Mouse (Mus musculus): Measurements from ENCODE around the gene Dab1. TPM values are rescaled to one million over a fixed set of nuclear protein-coding genes. Genes with fewer than 3 reads are reported as not detected.

Gene Dab1
- polyA plus RNA-seq, 1 experiment from 2014 or later, result 36.4 TPM

- Histone ChIP-seq H3K9ac (ENCODE audit: low read length) (no peak overlapping the region; the same call in 1 of the 2 replicates), H3K4me2 (ENCODE audit: low read depth) (peak overlapping the region; percentile 50), H3K4me1 (ENCODE audit: control insufficient read depth, insufficient read depth, low read length) (peaks cover 5% of the 10 kb centered on the region; the same call in 1 of the 2 replicates), H3K4me3 (ENCODE audit: low read depth, low read length) (peak overlapping the region; percentile 33), H3K27ac (ENCODE audit: low read depth, low read length) (no peak overlapping the region), H3K36me3 (ENCODE audit: control insufficient read depth, insufficient read depth, low read length) (no peaks in the 10 kb centered on the region), H3K27me3 (ENCODE audit: control insufficient read depth, insufficient read depth, low read length) (peaks cover 33% of the 10 kb centered on the region), H3K9me3 (ENCODE audit: control insufficient read depth, low read length) (no peaks in the 10 kb centered on the region)
- ATAC-seq (ENCODE audit: insufficient read depth, low FRiP score, low TSS enrichment), result no peak
- DNase-seq (ENCODE audit: low spot score), result peak; percentile 38
- 1% methylated on average over 28 of the region's 28 CpGs for WGBS
These were observed 800 bp downstream of the Dab1 start for GRCm38 (mm10) chr4:103619946-103620371.

GRCm38 (mm10) chr4:103620590-103621155 lies 1.5 kb downstream of the Dab1 start:
- DNase-seq (ENCODE audit: low spot score) (no peak), ATAC-seq (ENCODE audit: insufficient read depth, low FRiP score, low TSS enrichment) (no peak)
- H3K27ac ChIP-seq (ENCODE audit: low read depth, low read length), result no peak overlapping the region
- peak overlapping the region; percentile 33 for H3K4me3 ChIP-seq (ENCODE audit: low read depth, low read length)
- H3K4me1 ChIP-seq (ENCODE audit: control insufficient read depth, insufficient read depth, low read length), result peaks cover 5% of the 10 kb centered on the region; the same call in 1 of the 2 replicates
- H3K9me3 ChIP-seq (ENCODE audit: control insufficient read depth, low read length), result no peaks in the 10 kb centered on the region
- WGBS, result 11% methylated on average over 18 of the region's 18 CpGs
- peaks cover 33% of the 10 kb centered on the region for H3K27me3 ChIP-seq (ENCODE audit: control insufficient read depth, insufficient read depth, low read length)
- H3K36me3 ChIP-seq (ENCODE audit: control insufficient read depth, insufficient read depth, low read length), result no peaks in the 10 kb centered on the region
- no peak overlapping the region for H3K9ac ChIP-seq (ENCODE audit: low read length)
- peak overlapping the region; percentile 50 for H3K4me2 ChIP-seq (ENCODE audit: low read depth)

- H3K9me3 ChIP-seq (ENCODE audit: control insufficient read depth, low read length), result no peaks in the 10 kb centered on the region
- no peak overlapping the region for H3K27ac ChIP-seq (ENCODE audit: low read depth, low read length)
- H3K4me3 ChIP-seq (ENCODE audit: low read depth, low read length), result no peak overlapping the region
- peaks cover 5% of the 10 kb centered on the region; the same call in 1 of the 2 replicates for H3K4me1 ChIP-seq (ENCODE audit: control insufficient read depth, insufficient read depth, low read length)
- DNase-seq (ENCODE audit: low spot score) (no peak), ATAC-seq (ENCODE audit: insufficient read depth, low FRiP score, low TSS enrichment) (no peak)
- no peak overlapping the region for H3K4me2 ChIP-seq (ENCODE audit: low read depth)
- H3K9ac ChIP-seq (ENCODE audit: low read length), result no peak overlapping the region
- H3K27me3 ChIP-seq (ENCODE audit: control insufficient read depth, insufficient read depth, low read length), result peaks cover 33% of the 10 kb centered on the region
- H3K36me3 ChIP-seq (ENCODE audit: control insufficient read depth, insufficient read depth, low read length), result no peaks in the 10 kb centered on the region
- WGBS, result 12% methylated on average over 5 of the region's 5 CpGs
These were observed 2.4 kb downstream of the Dab1 start for GRCm38 (mm10) chr4:103621586-103621985.

- no peaks in the 10 kb centered on the region for H3K27me3 ChIP-seq (ENCODE audit: control insufficient read depth, insufficient read depth, low read length)
- no peak overlapping the region for H3K4me3 ChIP-seq (ENCODE audit: low read depth, low read length)
- DNase-seq (ENCODE audit: low spot score), result no peak
- no peak overlapping the region for H3K4me2 ChIP-seq (ENCODE audit: low read depth)
- 77% methylated on average over 4 of the region's 4 CpGs for WGBS
- H3K4me1 ChIP-seq (ENCODE audit: control insufficient read depth, insufficient read depth, low read length), result no peaks in the 10 kb centered on the region
- H3K9me3 ChIP-seq (ENCODE audit: control insufficient read depth, low read length), result no peaks in the 10 kb centered on the region
- no peak overlapping the region for H3K9ac ChIP-seq (ENCODE audit: low read length)
- no peak overlapping the region for H3K27ac ChIP-seq (ENCODE audit: low read depth, low read length)
- H3K36me3 ChIP-seq (ENCODE audit: control insufficient read depth, insufficient read depth, low read length), result no peaks in the 10 kb centered on the region
- no peak for ATAC-seq (ENCODE audit: insufficient read depth, low FRiP score, low TSS enrichment)
These were observed 11.0 kb downstream of the Dab1 start for GRCm38 (mm10) chr4:103630177-103630576.

GRCm38 (mm10) chr4:103636168-103636776 lies 17.1 kb downstream of the Dab1 start:
- ATAC-seq (ENCODE audit: insufficient read depth, low FRiP score, low TSS enrichment) (no peak), DNase-seq (ENCODE audit: low spot score) (no peak)
- H3K4me2 ChIP-seq (ENCODE audit: low read depth), result no peak overlapping the region
- H3K4me3 ChIP-seq (ENCODE audit: low read depth, low read length), result no peak overlapping the region
- no peaks in the 10 kb centered on the region for H3K36me3 ChIP-seq (ENCODE audit: control insufficient read depth, insufficient read depth, low read length)
- WGBS, result 65% methylated on average over 5 of the region's 5 CpGs
- H3K9me3 ChIP-seq (ENCODE audit: control insufficient read depth, low read length), result no peaks in the 10 kb centered on the region
- no peak overlapping the region for H3K9ac ChIP-seq (ENCODE audit: low read length)
- H3K27me3 ChIP-seq (ENCODE audit: control insufficient read depth, insufficient read depth, low read length), result no peaks in the 10 kb centered on the region
- no peaks in the 10 kb centered on the region for H3K4me1 ChIP-seq (ENCODE audit: control insufficient read depth, insufficient read depth, low read length)
- H3K27ac ChIP-seq (ENCODE audit: low read depth, low read length), result no peak overlapping the region

GRCm38 (mm10) chr4:103648209-103648896 lies 29.2 kb downstream of the Dab1 start:
- H3K4me1 ChIP-seq (ENCODE audit: control insufficient read depth, insufficient read depth, low read length), result no peaks in the 10 kb centered on the region
- no peaks in the 10 kb centered on the region for H3K27me3 ChIP-seq (ENCODE audit: control insufficient read depth, insufficient read depth, low read length)
- H3K27ac ChIP-seq (ENCODE audit: low read depth, low read length), result no peak overlapping the region
- H3K4me3 ChIP-seq (ENCODE audit: low read depth, low read length), result no peak overlapping the region
- no peaks in the 10 kb centered on the region for H3K9me3 ChIP-seq (ENCODE audit: control insufficient read depth, low read length)
- no peak overlapping the region for H3K4me2 ChIP-seq (ENCODE audit: low read depth)
- no peak for ATAC-seq (ENCODE audit: insufficient read depth, low FRiP score, low TSS enrichment)
- H3K9ac ChIP-seq (ENCODE audit: low read length), result no peak overlapping the region
- 59% methylated on average over 9 of the region's 9 CpGs for WGBS
- no peak for DNase-seq (ENCODE audit: low spot score)
- H3K36me3 ChIP-seq (ENCODE audit: control insufficient read depth, insufficient read depth, low read length), result no peaks in the 10 kb centered on the region

GRCm38 (mm10) chr4:103655740-103656139 lies 36.6 kb downstream of the Dab1 start:
- Histone ChIP-seq H3K36me3 (ENCODE audit: control insufficient read depth, insufficient read depth, low read length) (no peaks in the 10 kb centered on the region), H3K27ac (ENCODE audit: low read depth, low read length) (no peak overlapping the region), H3K4me3 (ENCODE audit: low read depth, low read length) (no peak overlapping the region), H3K9ac (ENCODE audit: low read length) (no peak overlapping the region), H3K4me2 (ENCODE audit: low read depth) (no peak overlapping the region), H3K9me3 (ENCODE audit: control insufficient read depth, low read length) (no peaks in the 10 kb centered on the region), H3K4me1 (ENCODE audit: control insufficient read depth, insufficient read depth, low read length) (no peaks in the 10 kb centered on the region), H3K27me3 (ENCODE audit: control insufficient read depth, insufficient read depth, low read length) (no peaks in the 10 kb centered on the region)
- WGBS, result 31% methylated on average over 6 of the region's 6 CpGs
- DNase-seq (ENCODE audit: low spot score) (no peak), ATAC-seq (ENCODE audit: insufficient read depth, low FRiP score, low TSS enrichment) (no peak)

GRCm38 (mm10) chr4:103661386-103661785 lies 42.2 kb downstream of the Dab1 start:
- Histone ChIP-seq H3K27ac (ENCODE audit: low read depth, low read length) (no peak overlapping the region), H3K4me1 (ENCODE audit: control insufficient read depth, insufficient read depth, low read length) (no peaks in the 10 kb centered on the region), H3K9me3 (ENCODE audit: control insufficient read depth, low read length) (no peaks in the 10 kb centered on the region), H3K4me3 (ENCODE audit: low read depth, low read length) (no peak overlapping the region), H3K4me2 (ENCODE audit: low read depth) (no peak overlapping the region), H3K9ac (ENCODE audit: low read length) (no peak overlapping the region), H3K36me3 (ENCODE audit: control insufficient read depth, insufficient read depth, low read length) (no peaks in the 10 kb centered on the region), H3K27me3 (ENCODE audit: control insufficient read depth, insufficient read depth, low read length) (no peaks in the 10 kb centered on the region)
- DNase-seq (ENCODE audit: low spot score) (no peak), ATAC-seq (ENCODE audit: insufficient read depth, low FRiP score, low TSS enrichment) (no peak)
- WGBS, result 41% methylated on average over 1 of the region's 1 CpGs

GRCm38 (mm10) chr4:103667438-103667837 lies 48.3 kb downstream of the Dab1 start:
- 73% methylated on average over 4 of the region's 4 CpGs for WGBS

More at GRCm38 (mm10) chr4:103667438-103667837, 48.3 kb downstream of the Dab1 start:
- Histone ChIP-seq H3K36me3 (ENCODE audit: control insufficient read depth, insufficient read depth, low read length) (no peaks in the 10 kb centered on the region), H3K27ac (ENCODE audit: low read depth, low read length) (no peak overlapping the region), H3K9ac (ENCODE audit: low read length) (no peak overlapping the region), H3K27me3 (ENCODE audit: control insufficient read depth, insufficient read depth, low read length) (no peaks in the 10 kb centered on the region), H3K4me3 (ENCODE audit: low read depth, low read length) (no peak overlapping the region), H3K4me1 (ENCODE audit: control insufficient read depth, insufficient read depth, low read length) (no peaks in the 10 kb centered on the region), H3K4me2 (ENCODE audit: low read depth) (no peak overlapping the region), H3K9me3 (ENCODE audit: control insufficient read depth, low read length) (no peaks in the 10 kb centered on the region)
- ATAC-seq (ENCODE audit: insufficient read depth, low FRiP score, low TSS enrichment) (no peak), DNase-seq (ENCODE audit: low spot score) (no peak)
